Mouse (Mus musculus): ENCODE data around the gene Odc1. TPM values are rescaled to one million over a fixed set of nuclear protein-coding genes. Genes with fewer than 3 reads are reported as not detected.
A peak's percentile ranks its signal among the peaks of the same experiment; 100 is the strongest.

The Odc1 gene
- polyA plus RNA-seq, 1 experiment: 15.6 TPM

- peaks cover 18% of the 10 kb centered on the region for H3K4me1 ChIP-seq (ENCODE audit: control insufficient read depth, insufficient read depth, low read length)
- no peak overlapping the region for H3K4me3 ChIP-seq (ENCODE audit: insufficient read depth, low read length)
- no peak overlapping the region for H3K27ac ChIP-seq (ENCODE audit: insufficient read depth, low read depth, low read length)
- TF ChIP-seq POLR2A (IDR thresholded peaks at IDR 0.05; ENCODE audit: borderline replicate concordance, low read depth, low read length) (no peak), CTCF (IDR thresholded peaks at IDR 0.05; ENCODE audit: low read depth, low read length) (no peak)
Observed at GRCm38 (mm10) chr12:17582406-17582805, 37.8 kb downstream of the Odc1 start.

DNA sequence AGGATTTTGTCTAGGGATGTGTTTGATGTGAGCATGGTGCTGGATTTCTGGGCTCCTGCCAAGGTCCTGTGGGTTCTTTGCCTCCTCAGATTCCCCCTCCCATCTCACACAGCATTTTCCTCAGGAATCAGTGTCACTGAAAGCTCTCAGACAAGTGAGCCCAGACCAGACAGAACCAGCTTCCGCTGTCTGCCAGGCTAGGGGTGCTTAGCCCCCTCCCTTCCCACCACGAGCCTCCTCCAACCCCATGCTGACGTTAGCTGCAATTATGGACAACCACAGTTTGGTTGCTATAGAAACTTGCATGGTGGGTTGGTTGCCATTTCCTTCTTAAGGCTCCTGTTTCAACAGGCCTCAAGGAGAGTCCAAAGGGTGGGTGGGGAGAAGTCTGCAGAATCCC lies 39.3 kb downstream of the Odc1 start:
- Histone ChIP-seq H3K4me1 (ENCODE audit: control insufficient read depth, insufficient read depth, low read length) (peaks cover 10% of the 10 kb centered on the region), H3K27ac (ENCODE audit: insufficient read depth, low read depth, low read length) (no peak overlapping the region), H3K4me3 (ENCODE audit: insufficient read depth, low read length) (no peak overlapping the region)
- TF ChIP-seq POLR2A (IDR thresholded peaks at IDR 0.05; ENCODE audit: borderline replicate concordance, low read depth, low read length) (no peak), CTCF (IDR thresholded peaks at IDR 0.05; ENCODE audit: low read depth, low read length) (no peak)

- Histone ChIP-seq H3K4me1 (ENCODE audit: control insufficient read depth, insufficient read depth, low read length) (peaks cover 21% of the 10 kb centered on the region), H3K27ac (ENCODE audit: insufficient read depth, low read depth, low read length) (no peak overlapping the region), H3K4me3 (ENCODE audit: insufficient read depth, low read length) (no peak overlapping the region)
- TF ChIP-seq CTCF (IDR thresholded peaks at IDR 0.05; ENCODE audit: low read depth, low read length) (no peak), POLR2A (IDR thresholded peaks at IDR 0.05; ENCODE audit: borderline replicate concordance, low read depth, low read length) (no peak)
Observed at GRCm38 (mm10) chr12:17586011-17586410, 41.4 kb downstream of the Odc1 start.

- TF ChIP-seq POLR2A (IDR thresholded peaks at IDR 0.05; ENCODE audit: borderline replicate concordance, low read depth, low read length) (no peak), CTCF (IDR thresholded peaks at IDR 0.05; ENCODE audit: low read depth, low read length) (no peak)
- Histone ChIP-seq H3K4me1 (ENCODE audit: control insufficient read depth, insufficient read depth, low read length) (peaks cover 23% of the 10 kb centered on the region), H3K27ac (ENCODE audit: insufficient read depth, low read depth, low read length) (no peak overlapping the region), H3K4me3 (ENCODE audit: insufficient read depth, low read length) (no peak overlapping the region)
Observed at GRCm38 (mm10) chr12:17588436-17588835, 43.8 kb downstream of the Odc1 start.

DNA sequence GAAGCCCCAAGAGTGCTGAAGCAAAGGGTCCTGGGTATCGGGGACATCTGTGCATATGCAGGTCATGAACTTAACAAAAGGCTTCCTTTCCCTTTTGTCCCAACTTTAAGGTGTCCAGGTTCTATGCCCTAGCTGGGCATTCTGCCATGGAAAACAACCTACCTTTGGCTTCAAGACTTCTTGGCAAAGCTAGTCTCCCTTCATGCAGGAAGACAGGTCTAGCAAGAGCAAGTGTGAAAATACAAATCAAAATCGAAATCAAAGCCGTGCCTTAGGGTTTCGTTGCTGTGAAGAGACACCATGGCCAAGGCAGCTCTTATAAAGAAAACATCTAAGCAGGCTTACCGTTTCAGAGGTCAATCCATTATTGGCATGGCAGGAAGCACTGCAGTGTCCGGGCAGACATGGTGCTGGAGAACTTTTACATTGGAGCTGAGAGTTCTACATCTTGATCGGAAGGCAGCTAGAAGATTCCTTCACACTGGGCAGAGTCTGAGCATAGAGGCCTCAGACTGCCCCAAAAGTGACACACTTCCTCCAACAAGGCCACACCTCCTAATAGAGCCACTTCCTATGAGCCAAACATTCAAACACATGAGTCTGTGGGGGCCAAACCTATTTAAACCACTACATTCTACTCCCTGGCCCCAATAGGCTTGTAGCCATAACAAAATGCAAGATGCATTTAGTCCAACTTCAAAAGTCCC lies 44.5 kb downstream of the Odc1 start:
- H3K27ac ChIP-seq (ENCODE audit: insufficient read depth, low read depth, low read length): no peak overlapping the region
- H3K4me3 ChIP-seq (ENCODE audit: insufficient read depth, low read length): peak overlapping the region; percentile 10; the same call in 1 of the 2 replicates
- H3K4me1 ChIP-seq (ENCODE audit: control insufficient read depth, insufficient read depth, low read length): peaks cover 23% of the 10 kb centered on the region
- TF ChIP-seq CTCF (IDR thresholded peaks at IDR 0.05; ENCODE audit: low read depth, low read length) (no peak), POLR2A (IDR thresholded peaks at IDR 0.05; ENCODE audit: borderline replicate concordance, low read depth, low read length) (no peak)

DNA sequence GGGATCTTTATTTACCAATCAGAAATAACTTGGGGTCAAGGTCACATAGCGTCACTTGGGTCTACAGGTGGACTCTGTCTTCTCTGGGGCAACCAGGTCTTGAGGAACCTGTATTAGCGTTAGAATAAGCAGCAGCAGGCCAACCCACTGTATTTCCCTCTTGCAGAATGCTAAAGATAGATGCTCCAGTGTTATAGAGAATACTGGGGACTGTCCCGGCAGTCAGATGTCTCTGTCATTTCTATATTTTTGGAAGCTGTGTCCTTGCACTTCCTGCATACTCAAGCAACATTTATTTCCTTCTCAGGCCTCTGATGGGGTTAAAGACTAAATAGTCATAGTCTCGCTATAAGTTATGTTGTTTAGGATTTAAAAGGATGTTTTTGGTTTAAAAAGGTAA lies 46.7 kb downstream of the Odc1 start:
- TF ChIP-seq CTCF (IDR thresholded peaks at IDR 0.05; ENCODE audit: low read depth, low read length) (no peak), POLR2A (IDR thresholded peaks at IDR 0.05; ENCODE audit: borderline replicate concordance, low read depth, low read length) (no peak)
- Histone ChIP-seq H3K4me1 (ENCODE audit: control insufficient read depth, insufficient read depth, low read length) (peaks cover 31% of the 10 kb centered on the region), H3K4me3 (ENCODE audit: insufficient read depth, low read length) (no peak overlapping the region), H3K27ac (ENCODE audit: insufficient read depth, low read depth, low read length) (peak overlapping the region; percentile 72)

GRCm38 (mm10) chr12:17593956-17594355 lies 49.4 kb downstream of the Odc1 start:
- Histone ChIP-seq H3K27ac (ENCODE audit: insufficient read depth, low read depth, low read length) (no peak overlapping the region), H3K4me1 (ENCODE audit: control insufficient read depth, insufficient read depth, low read length) (peaks cover 32% of the 10 kb centered on the region), H3K4me3 (ENCODE audit: insufficient read depth, low read length) (no peak overlapping the region)
- no peak for TF ChIP-seq CTCF (IDR thresholded peaks at IDR 0.05; ENCODE audit: low read depth, low read length)
- TF ChIP-seq POLR2A (IDR thresholded peaks at IDR 0.05; ENCODE audit: borderline replicate concordance, low read depth, low read length): no peak

DNA sequence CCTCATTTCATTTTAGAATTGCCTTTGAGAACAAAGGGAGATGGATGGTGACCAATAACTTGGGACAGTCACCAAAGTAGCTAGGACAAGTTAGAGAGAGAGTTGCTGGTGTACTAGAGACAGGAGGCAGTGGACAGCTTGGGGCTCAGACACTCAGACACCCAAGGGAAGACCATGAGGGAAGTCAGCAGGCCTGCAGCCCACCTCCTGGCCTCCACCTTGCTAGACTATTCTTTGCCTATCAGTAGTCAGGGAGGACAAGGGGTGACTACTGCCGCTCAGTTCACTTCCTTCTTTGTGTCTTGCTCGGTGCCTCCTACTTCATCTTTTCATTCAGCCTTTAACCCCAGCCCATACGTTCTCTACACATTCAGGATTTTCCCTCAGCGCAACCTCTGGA lies 50.1 kb downstream of the Odc1 start:
- TF ChIP-seq CTCF (IDR thresholded peaks at IDR 0.05; ENCODE audit: low read depth, low read length): no peak
- TF ChIP-seq POLR2A (IDR thresholded peaks at IDR 0.05; ENCODE audit: borderline replicate concordance, low read depth, low read length): no peak
- Histone ChIP-seq H3K4me3 (ENCODE audit: insufficient read depth, low read length) (no peak overlapping the region), H3K27ac (ENCODE audit: insufficient read depth, low read depth, low read length) (no peak overlapping the region), H3K4me1 (ENCODE audit: control insufficient read depth, insufficient read depth, low read length) (peaks cover 30% of the 10 kb centered on the region)

- no peak overlapping the region for H3K4me3 ChIP-seq (ENCODE audit: insufficient read depth, low read length)
- no peak for TF ChIP-seq CTCF (IDR thresholded peaks at IDR 0.05; ENCODE audit: low read depth, low read length)
- no peak for TF ChIP-seq POLR2A (IDR thresholded peaks at IDR 0.05; ENCODE audit: borderline replicate concordance, low read depth, low read length)
- H3K4me1 ChIP-seq (ENCODE audit: control insufficient read depth, insufficient read depth, low read length): peaks cover 31% of the 10 kb centered on the region
- H3K27ac ChIP-seq (ENCODE audit: insufficient read depth, low read depth, low read length): no peak overlapping the region
Observed at GRCm38 (mm10) chr12:17595166-17595565, 50.6 kb downstream of the Odc1 start.

Other genes starting within 250 kb of the Odc1 start
- not detected in 2 replicates for gene Atp6v1c2, start 215.4 kb upstream of the Odc1 start, polyA plus RNA-seq (2012; ENCODE audit: insufficient read depth, insufficient read length, missing spikeins)
- 5.8 and 6.3 TPM in 2 replicates for gene Nol10, start 196.3 kb upstream of the Odc1 start, polyA plus RNA-seq (2012; ENCODE audit: insufficient read depth, insufficient read length, missing spikeins)
- 169 and 178 TPM in 2 replicates for gene Hpcal1, start 146.1 kb downstream of the Odc1 start, polyA plus RNA-seq (2012; ENCODE audit: insufficient read depth, insufficient read length, missing spikeins)